Mouse (Mus musculus) forebrain, embryonic 10.5 days (tissue): ENCODE measurements at regions not wholly inside any gene's neighbourhood (a gene's known extent, or its start where the extent isn't known, plus 50 kb on each side); places are given as distances from the start of the nearest gene placed in this dataset.

Source experiments
- DNase-seq: peaks from one replicate; pipeline ENCODE4 v3.0.0-alpha.2; 2017; ENCODE audit warnings: low spot score; ENCODE audit errors: extremely low spot score
- H3K27ac ChIP-seq: fragments of 300-500 bp; sonication (generic); 2 replicates; pipeline ENCODE4 v1.5.1; 2016; ENCODE audit warnings: mild to moderate bottlenecking
- H3K27me3 ChIP-seq: fragments of 300-500 bp; sonication (generic); 2 replicates; pipeline ENCODE4 v1.6.1; 2016; ENCODE audit warnings: mild to moderate bottlenecking; ENCODE audit not compliant: poor library complexity, severe bottlenecking
- H3K36me3 ChIP-seq: fragments of 300-500 bp; sonication (generic); replicated peaks from 2 replicates; pipeline ENCODE4 v1.6.1; 2016; ENCODE audit warnings: mild to moderate bottlenecking, moderate library complexity
- H3K4me1 ChIP-seq: fragments of 300-500 bp; sonication (generic); 2 replicates; pipeline ENCODE4 v1.6.1; 2016
- H3K4me3 ChIP-seq: fragments of 300-500 bp; sonication (generic); 2 replicates; pipeline ENCODE4 v1.5.1; 2016; ENCODE audit warnings: mild to moderate bottlenecking, moderate library complexity
- H3K9me3 ChIP-seq: fragments of 300-500 bp; sonication (generic); 2 replicates; pipeline ENCODE4 v1.6.1; 2016; ENCODE audit warnings: mild to moderate bottlenecking, moderate library complexity
- WGBS: fragments of 180-500 bp; shearing (Covaris S2); methylation state at CpG from one replicate; pipeline ENCODE4 v1.1.7; 2016; 5-methylcytosine and 5-hydroxymethylcytosine counted together

- WGBS: 89% methylated on average over 7 of the region's 7 CpGs
- Histone ChIP-seq H3K9me3 (no peaks in the 10 kb centered on the region; the same call in 1 of the 2 replicates), H3K4me3 (no peak overlapping the region), H3K27ac (no peak overlapping the region), H3K36me3 (no peaks in the 10 kb centered on the region), H3K27me3 (no peaks in the 10 kb centered on the region), H3K4me1 (no peaks in the 10 kb centered on the region)
- DNase-seq: peak; percentile 4
These were observed 81.9 kb upstream of the Pgrmc2 start for GRCm38 (mm10) chr3:41164736-41165135.

- Histone ChIP-seq H3K4me1 (no peaks in the 10 kb centered on the region), H3K4me3 (no peak overlapping the region), H3K27me3 (no peaks in the 10 kb centered on the region), H3K9me3 (no peaks in the 10 kb centered on the region; the same call in 1 of the 2 replicates), H3K27ac (no peak overlapping the region), H3K36me3 (no peaks in the 10 kb centered on the region)
- peak; percentile 4 for DNase-seq
- WGBS: 87% methylated on average over 3 of the region's 3 CpGs
These were observed 80.9 kb upstream of the Pgrmc2 start for GRCm38 (mm10) chr3:41163767-41164166.

- Histone ChIP-seq H3K9me3 (no peaks in the 10 kb centered on the region), H3K4me3 (no peak overlapping the region), H3K27me3 (no peaks in the 10 kb centered on the region), H3K36me3 (no peaks in the 10 kb centered on the region), H3K4me1 (peaks cover 3% of the 10 kb centered on the region; the same call in 1 of the 2 replicates), H3K27ac (no peak overlapping the region)
- 86% methylated on average over 1 of the region's 1 CpGs for WGBS
- peak; percentile 6 for DNase-seq
These were observed 79.7 kb upstream of the Pgrmc2 start for GRCm38 (mm10) chr3:41162514-41162913.

GRCm38 (mm10) chr3:41160648-41161047, 77.8 kb upstream of the Pgrmc2 start:
- H3K27ac ChIP-seq: no peak overlapping the region
- no peaks in the 10 kb centered on the region for H3K9me3 ChIP-seq
- no peaks in the 10 kb centered on the region for H3K27me3 ChIP-seq
- DNase-seq: no peak
- H3K36me3 ChIP-seq: no peaks in the 10 kb centered on the region
- H3K4me3 ChIP-seq: no peak overlapping the region
- peaks cover 3% of the 10 kb centered on the region; the same call in 1 of the 2 replicates for H3K4me1 ChIP-seq

GRCm38 (mm10) chr3:41158314-41158973, 75.6 kb upstream of the Pgrmc2 start:
- Histone ChIP-seq H3K4me1 (peaks cover 3% of the 10 kb centered on the region; the same call in 1 of the 2 replicates), H3K4me3 (no peak overlapping the region), H3K27me3 (no peaks in the 10 kb centered on the region), H3K36me3 (no peaks in the 10 kb centered on the region), H3K9me3 (no peaks in the 10 kb centered on the region), H3K27ac (no peak overlapping the region)
- no peak for DNase-seq
- 78% methylated on average over 12 of the region's 12 CpGs for WGBS

GRCm38 (mm10) chr3:41157428-41157827, 74.6 kb upstream of the Pgrmc2 start:
- 93% methylated on average over 3 of the region's 3 CpGs for WGBS
- no peak overlapping the region for H3K27ac ChIP-seq
- no peaks in the 10 kb centered on the region for H3K36me3 ChIP-seq
- H3K4me1 ChIP-seq: peaks cover 3% of the 10 kb centered on the region; the same call in 1 of the 2 replicates
- H3K27me3 ChIP-seq: no peaks in the 10 kb centered on the region
- DNase-seq: no peak
- no peaks in the 10 kb centered on the region for H3K9me3 ChIP-seq
- no peak overlapping the region for H3K4me3 ChIP-seq

- DNase-seq: no peak
- no peak overlapping the region for H3K27ac ChIP-seq
- no peaks in the 10 kb centered on the region for H3K9me3 ChIP-seq
- H3K36me3 ChIP-seq: no peaks in the 10 kb centered on the region
- H3K27me3 ChIP-seq: no peaks in the 10 kb centered on the region
- 95% methylated on average over 2 of the region's 2 CpGs for WGBS
- peaks cover 3% of the 10 kb centered on the region; the same call in 1 of the 2 replicates for H3K4me1 ChIP-seq
- no peak overlapping the region for H3K4me3 ChIP-seq
These were observed 73.7 kb upstream of the Pgrmc2 start for GRCm38 (mm10) chr3:41156562-41156961.

- no peaks in the 10 kb centered on the region for H3K9me3 ChIP-seq
- WGBS: 77% methylated on average over 9 of the region's 9 CpGs
- no peak overlapping the region for H3K27ac ChIP-seq
- no peaks in the 10 kb centered on the region for H3K27me3 ChIP-seq
- peak; percentile 2 for DNase-seq
- peaks cover 3% of the 10 kb centered on the region; the same call in 1 of the 2 replicates for H3K4me1 ChIP-seq
- H3K4me3 ChIP-seq: no peak overlapping the region
- H3K36me3 ChIP-seq: no peaks in the 10 kb centered on the region
These were observed 72.4 kb upstream of the Pgrmc2 start for GRCm38 (mm10) chr3:41155132-41155760.

- H3K9me3 ChIP-seq: no peaks in the 10 kb centered on the region
- WGBS: 68% methylated on average over 1 of the region's 1 CpGs
These were observed 71.6 kb upstream of the Pgrmc2 start for GRCm38 (mm10) chr3:41154402-41154801.

GRCm38 (mm10) chr3:41151989-41152388, 69.1 kb upstream of the Pgrmc2 start:
- H3K4me1 ChIP-seq: no peaks in the 10 kb centered on the region
- H3K4me3 ChIP-seq: no peak overlapping the region
- H3K36me3 ChIP-seq: no peaks in the 10 kb centered on the region
- 88% methylated on average over 7 of the region's 7 CpGs for WGBS
- no peaks in the 10 kb centered on the region for H3K27me3 ChIP-seq
- H3K27ac ChIP-seq: no peak overlapping the region
- no peak for DNase-seq
- H3K9me3 ChIP-seq: no peaks in the 10 kb centered on the region

More at GRCm38 (mm10) chr3:41154402-41154801, 71.6 kb upstream of the Pgrmc2 start:
- Histone ChIP-seq H3K36me3 (no peaks in the 10 kb centered on the region), H3K27ac (no peak overlapping the region), H3K4me1 (peaks cover 3% of the 10 kb centered on the region; the same call in 1 of the 2 replicates), H3K4me3 (no peak overlapping the region), H3K27me3 (no peaks in the 10 kb centered on the region)
- no peak for DNase-seq

GRCm38 (mm10) chr3:41140391-41140790, 57.5 kb upstream of the Pgrmc2 start:
- Histone ChIP-seq H3K4me3 (no peak overlapping the region), H3K27me3 (no peaks in the 10 kb centered on the region), H3K27ac (no peak overlapping the region), H3K9me3 (peaks cover 6% of the 10 kb centered on the region), H3K36me3 (no peaks in the 10 kb centered on the region), H3K4me1 (no peaks in the 10 kb centered on the region)
- 94% methylated on average over 4 of the region's 4 CpGs for WGBS
- no peak for DNase-seq

- Histone ChIP-seq H3K36me3 (no peaks in the 10 kb centered on the region), H3K9me3 (peaks cover 5% of the 10 kb centered on the region), H3K4me1 (no peaks in the 10 kb centered on the region), H3K27me3 (no peaks in the 10 kb centered on the region), H3K4me3 (no peak overlapping the region), H3K27ac (no peak overlapping the region)
- no peak for DNase-seq
- WGBS: 84% methylated on average over 1 of the region's 1 CpGs
These were observed 55.1 kb upstream of the Pgrmc2 start for GRCm38 (mm10) chr3:41137931-41138330.

- WGBS: 84% methylated on average over 6 of the region's 6 CpGs
- H3K9me3 ChIP-seq: no peaks in the 10 kb centered on the region
These were observed 50.0 kb upstream of the Pgrmc2 start for GRCm38 (mm10) chr3:41132889-41133288.

More at GRCm38 (mm10) chr3:41132889-41133288, 50.0 kb upstream of the Pgrmc2 start:
- no peak for DNase-seq
- no peaks in the 10 kb centered on the region for H3K36me3 ChIP-seq
- no peaks in the 10 kb centered on the region for H3K4me1 ChIP-seq
- no peak overlapping the region for H3K4me3 ChIP-seq
- no peaks in the 10 kb centered on the region for H3K27me3 ChIP-seq
- H3K27ac ChIP-seq: no peak overlapping the region
